Mouse (Mus musculus) duodenum, adult 2 months (tissue): ENCODE data around the gene Zfp14. TPM values are rescaled to one million over a fixed set of nuclear protein-coding genes. Genes with fewer than 3 reads are reported as not detected.

Experiments
- polyA plus RNA-seq: library from polyadenylated mRNA; depleted of rRNA; stranded (reverse); fragments of >200 nt; gene quantifications from 2 replicates; pipeline ENCODE4 v1.2.3, GENCODE M21; 2012; ENCODE audit warnings: low replicate concordance; rRNA removed

Gene Zfp14
- 0.19 and 0.42 TPM in 2 replicates for polyA plus RNA-seq

DNA sequence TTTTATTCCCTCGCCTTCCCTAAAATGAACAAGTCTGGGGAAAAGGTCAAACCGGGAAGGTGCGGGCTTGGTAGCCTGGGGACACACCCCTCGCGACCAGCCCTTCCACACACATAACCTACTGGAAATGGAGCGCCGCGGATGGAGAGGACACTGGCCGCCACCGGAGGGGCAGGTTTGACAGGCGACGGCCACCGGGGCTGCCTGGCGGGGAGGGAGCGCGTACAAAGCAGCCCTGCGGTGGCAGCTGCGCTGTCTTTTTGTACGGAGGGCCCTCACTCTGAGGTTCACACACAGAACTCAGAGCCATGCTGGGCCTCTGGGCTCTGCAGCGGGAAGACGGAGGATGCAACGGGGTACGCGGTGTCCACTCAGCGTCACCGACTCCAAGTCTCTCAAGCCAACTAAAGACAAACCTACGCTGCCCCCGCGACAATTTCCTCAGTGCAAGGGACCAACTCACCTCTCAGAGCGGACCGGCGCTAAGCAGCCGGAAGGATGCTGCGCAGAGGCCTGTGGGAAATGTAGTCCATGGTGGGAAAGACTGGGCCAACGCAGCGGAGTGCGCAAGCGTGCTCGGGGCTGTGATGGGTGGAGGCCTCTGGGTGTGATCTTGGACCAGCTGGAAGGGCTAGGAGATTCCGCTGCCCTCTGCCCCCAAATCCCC, at the start of gene Zfp14:
TSS of gene Zfp14 (minus strand) at position 499 of the 667 bp plus-strand sequence.

GRCm38 (mm10) chr7:30094646-30095429, 43.7 kb upstream of the Zfp14 start, which contains the start of gene Zfp260:
Zfp260 (plus strand) TSS chr7:30094777.

GRCm38 (mm10) chr7:30090092-30090969, 39.2 kb upstream of the Zfp14 start, which contains the start of the genes Gm26920 and Zfp566:
Gm26920 (minus strand) TSS chr7:30090410.
Zfp566 (minus strand) TSS chr7:30090527.

GRCm38 (mm10) chr7:30072146-30073028, 21.2 kb upstream of the Zfp14 start, which contains the start of gene Zfp82:
Zfp82 (minus strand) TSS chr7:30072900.

Other genes with a start within 250 kb of the Zfp14 start
- 0.33 and 0.46 TPM in 2 replicates for gene Zfp790, start 235.3 kb downstream of the Zfp14 start, polyA plus RNA-seq
- gene Zfp940, start 197.7 kb downstream of the Zfp14 start, polyA plus RNA-seq, result 0.06 and 0.07 TPM in 2 replicates
- gene Zfp420, start 191.4 kb downstream of the Zfp14 start, polyA plus RNA-seq, result 0.07 and 0.12 TPM in 2 replicates
- 0.76 and 0.89 TPM in 2 replicates for gene Zfp27, start 144.8 kb downstream of the Zfp14 start, polyA plus RNA-seq
- gene Zfp383, start 143.2 kb downstream of the Zfp14 start, polyA plus RNA-seq, result 0.04 and 0.12 TPM in 2 replicates
- gene Zfp74, start 97.3 kb downstream of the Zfp14 start, polyA plus RNA-seq, result 0.06 and 4.0 TPM in 2 replicates
- gene Zfp568, start 67.4 kb downstream of the Zfp14 start, polyA plus RNA-seq, result 1.5 and 1.6 TPM in 2 replicates
- gene Zfp82, start 21.5 kb upstream of the Zfp14 start, polyA plus RNA-seq, result 0.07 TPM in 1 of 2 replicates, not detected in the other
- gene Gm26920, start 39.0 kb upstream of the Zfp14 start, polyA plus RNA-seq, result 0.14 TPM in 1 of 2 replicates, not detected in the other
- 0.65 and 0.99 TPM in 2 replicates for gene Zfp566, start 39.1 kb upstream of the Zfp14 start, polyA plus RNA-seq
- 3.1 and 6.6 TPM in 2 replicates for gene Zfp260, start 43.4 kb upstream of the Zfp14 start, polyA plus RNA-seq
- gene Zfp382, start 70.6 kb upstream of the Zfp14 start, polyA plus RNA-seq, result 0.23 TPM in 1 of 2 replicates, not detected in the other
- gene Zfp146, start 118.4 kb upstream of the Zfp14 start, polyA plus RNA-seq, result 1.4 and 1.6 TPM in 2 replicates
- 40.1 and 164 TPM in 2 replicates for gene Cox7a1, start 132.8 kb upstream of the Zfp14 start, polyA plus RNA-seq
- gene Capns1, start 147.4 kb upstream of the Zfp14 start, polyA plus RNA-seq, result 492 and 665 TPM in 2 replicates
- gene Polr2i, start 180.6 kb upstream of the Zfp14 start, polyA plus RNA-seq, result 76.0 and 78.7 TPM in 2 replicates
- 23.6 and 33.8 TPM in 2 replicates for gene Tbcb, start 180.9 kb upstream of the Zfp14 start, polyA plus RNA-seq
- not detected in 2 replicates for gene Ovol3, start 184.3 kb upstream of the Zfp14 start, polyA plus RNA-seq
- 0.14 TPM in 1 of 2 replicates, not detected in the other for gene Thap8, start 228.7 kb upstream of the Zfp14 start, polyA plus RNA-seq
- 13.0 and 14.3 TPM in 2 replicates for gene Wdr62, start 229.0 kb upstream of the Zfp14 start, polyA plus RNA-seq
- gene Clip3, start 240.3 kb upstream of the Zfp14 start, polyA plus RNA-seq, result 3.8 and 4.8 TPM in 2 replicates